Mouse (Mus musculus): ENCODE results near the gene Cspg5.

DNA sequence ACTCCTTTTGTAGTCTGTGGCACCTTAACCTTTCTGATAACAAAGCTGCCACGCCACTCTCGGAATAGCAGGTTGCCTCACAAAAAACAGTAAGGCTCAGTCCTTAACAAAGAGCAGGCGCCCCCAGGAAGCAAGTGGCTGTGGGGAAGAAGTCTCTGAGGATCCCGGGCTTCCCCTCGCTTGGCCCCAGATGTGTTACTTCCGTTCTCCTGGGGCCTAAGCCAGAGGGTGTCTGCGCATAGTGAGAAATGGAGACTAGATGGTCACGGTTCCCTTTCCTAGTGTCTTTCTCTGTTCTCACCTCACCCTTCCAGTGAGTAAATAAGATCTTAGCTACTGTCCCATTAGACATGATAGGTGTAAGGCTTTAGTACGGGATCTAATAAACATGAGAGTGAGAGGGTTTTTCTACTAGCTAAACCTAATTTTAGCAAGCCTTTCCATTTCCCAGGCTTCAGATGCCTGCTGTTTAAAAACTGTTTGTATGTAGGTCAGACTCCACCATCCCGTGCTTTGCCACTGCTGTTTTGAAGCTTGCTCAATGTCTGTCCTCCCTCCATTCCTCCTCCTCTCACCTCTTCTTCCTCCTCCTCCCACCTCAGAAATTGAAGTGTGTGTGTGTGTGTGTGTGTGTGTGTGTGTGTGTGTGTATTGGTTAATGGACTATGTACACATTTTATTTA is 13.9 kb upstream of the Cspg5 start:
- TF ChIP-seq CTCF (IDR thresholded peaks at IDR 0.05; ENCODE audit: extremely low read depth, insufficient read length, insufficient replicate concordance, low read depth, low read length), result no peak
- TF ChIP-seq POLR2A (IDR thresholded peaks at IDR 0.05; ENCODE audit: low read depth, low read length), result no peak
